ENCODE assay signal across 24 mouse cellular contexts in genomic region chr7:34917558-34917957, GRCm38 (mm10). TPM values are rescaled to one million over a fixed set of nuclear protein-coding genes. Genes with fewer than 3 reads are reported as not detected.
A peak's percentile ranks its signal among the peaks of the same experiment; 100 is the strongest.
DNase-seq lines count a peak whose midpoint lies in the region; ATAC-seq and TF ChIP-seq lines count a peak whose summit lies in the region.
"Had no signal": no experiment of that assay in that cellular context is flagged by ENCODE, and none has a peak within 500 bp of the region (broad histone marks: within the 10 kb centered on the region; RNA-seq: fewer than 3 reads in every experiment).

No protein-coding gene starts in this region.

- no peak overlapping the region for H3K4me2 ChIP-seq in lung, postnatal 0 days (replicated peaks; ENCODE audit: low read depth, low read length)
- H3K4me2 ChIP-seq in forebrain, embryonic 16.5 days (ENCODE audit: low read length) = no peak overlapping the region
- H3K4me2 ChIP-seq in forebrain, embryonic 14.5 days (ENCODE audit: low read length) = no peak overlapping the region
- H3K4me2 ChIP-seq: embryonic facial prominence, embryonic 12.5 days; forebrain, embryonic 13.5 days; heart, embryonic 15.5 days; liver, embryonic 13.5 days had no signal

- no peak for TF ChIP-seq CTCF in lung, postnatal 0 days (IDR thresholded peaks at IDR 0.05)

- no peak overlapping the region for H3K9ac ChIP-seq in lung, postnatal 0 days (replicated peaks; ENCODE audit: low read depth)
- H3K9ac ChIP-seq in forebrain, embryonic 16.5 days (replicated peaks; ENCODE audit: low read depth, low read length) = no peak overlapping the region
- no peak overlapping the region for H3K9ac ChIP-seq in forebrain, embryonic 14.5 days (ENCODE audit: low read length)
- H3K9ac ChIP-seq: embryonic facial prominence, embryonic 12.5 days; forebrain, embryonic 13.5 days; heart, embryonic 15.5 days; liver, embryonic 13.5 days had no signal

- WGBS in lung, postnatal 0 days = 50% methylated on average over 6 of the region's 6 CpGs
- 62% methylated on average over 6 of the region's 6 CpGs for WGBS in forebrain, embryonic 16.5 days
- 58% methylated on average over 6 of the region's 6 CpGs for WGBS in forebrain, embryonic 14.5 days

- no peak overlapping the region for H3K4me3 ChIP-seq in lung, postnatal 0 days (ENCODE audit: low read depth, low read length)
- no peak overlapping the region for H3K4me3 ChIP-seq in forebrain, embryonic 16.5 days (replicated peaks; ENCODE audit: low read length)
- no peak overlapping the region for H3K4me3 ChIP-seq in forebrain, embryonic 14.5 days (ENCODE audit: low read depth, low read length)
- H3K4me3 ChIP-seq: embryonic facial prominence, embryonic 12.5 days; erythroblast, embryonic 14.5 days; forebrain, embryonic 13.5 days; heart, embryonic 15.5 days; hindbrain, embryonic 10.5 days; limb, embryonic 10.5 days; liver, embryonic 13.5 days; midbrain, embryonic 10.5 days had no signal

- no peaks in the 10 kb centered on the region for H3K9me3 ChIP-seq in lung, postnatal 0 days (ENCODE audit: low read length)
- H3K9me3 ChIP-seq in forebrain, embryonic 16.5 days (ENCODE audit: control insufficient read depth, low read length) = no peaks in the 10 kb centered on the region
- no peaks in the 10 kb centered on the region for H3K9me3 ChIP-seq in forebrain, embryonic 14.5 days (replicated peaks; ENCODE audit: control insufficient read depth, low read length)
- H3K9me3 ChIP-seq: embryonic facial prominence, embryonic 12.5 days; forebrain, embryonic 13.5 days; heart, embryonic 15.5 days; limb, embryonic 10.5 days; liver, embryonic 13.5 days; midbrain, embryonic 10.5 days had no signal

- 0 out of 2 replicates have a peak, but pooled peaks have one; percentile 29 for TF ChIP-seq EP300 in lung, postnatal 0 days (IDR thresholded peaks at IDR 0.05)

- H3K4me1 ChIP-seq in lung, postnatal 0 days (ENCODE audit: insufficient read depth, low read depth, low read length) = peaks cover 5% of the 10 kb centered on the region; the same call in 1 of the 2 replicates
- peaks cover 4% of the 10 kb centered on the region; the same call in 1 of the 2 replicates for H3K4me1 ChIP-seq in forebrain, embryonic 16.5 days (replicated peaks; ENCODE audit: control insufficient read depth, insufficient read depth, low read length)
- H3K4me1 ChIP-seq in forebrain, embryonic 14.5 days (ENCODE audit: control insufficient read depth, insufficient read depth, low read length) = peaks cover 4% of the 10 kb centered on the region; the same call in 1 of the 2 replicates

- peak; percentile 50; the same call in 1 of the 2 replicates for ATAC-seq in lung, postnatal 0 days
- ATAC-seq in forebrain, embryonic 16.5 days = no peak
- no peak for ATAC-seq in forebrain, embryonic 14.5 days
- ATAC-seq: forebrain, embryonic 13.5 days; hindbrain, postnatal 0 days; intestine, postnatal 0 days had no signal

- H3K27me3 ChIP-seq in lung, postnatal 0 days (replicated peaks; ENCODE audit: insufficient read depth, low read length) = no peaks in the 10 kb centered on the region
- H3K27me3 ChIP-seq in forebrain, embryonic 16.5 days (replicated peaks; ENCODE audit: control insufficient read depth, insufficient read depth, low read length) = no peaks in the 10 kb centered on the region
- no peaks in the 10 kb centered on the region for H3K27me3 ChIP-seq in forebrain, embryonic 14.5 days (replicated peaks; ENCODE audit: control insufficient read depth, insufficient read depth, low read length)
- H3K27me3 ChIP-seq: embryonic facial prominence, embryonic 12.5 days; forebrain, embryonic 13.5 days; heart, embryonic 15.5 days; liver, embryonic 13.5 days had no signal

- no peak overlapping the region for H3K27ac ChIP-seq in lung, postnatal 0 days (ENCODE audit: low read length)
- H3K27ac ChIP-seq in forebrain, embryonic 16.5 days (ENCODE audit: low read length) = no peak overlapping the region
- H3K27ac ChIP-seq in forebrain, embryonic 14.5 days (ENCODE audit: low read depth, low read length) = no peak overlapping the region
- H3K27ac ChIP-seq: embryonic facial prominence, embryonic 12.5 days; forebrain, embryonic 13.5 days; heart, embryonic 15.5 days; hindbrain, postnatal 0 days; limb, embryonic 10.5 days; liver, embryonic 13.5 days; macrophage; midbrain, embryonic 10.5 days; stomach, postnatal 0 days had no signal

- no peaks in the 10 kb centered on the region for H3K36me3 ChIP-seq in lung, postnatal 0 days (ENCODE audit: insufficient read depth, low read length)
- no peaks in the 10 kb centered on the region for H3K36me3 ChIP-seq in forebrain, embryonic 16.5 days (ENCODE audit: control insufficient read depth, insufficient read depth)
- no peaks in the 10 kb centered on the region for H3K36me3 ChIP-seq in forebrain, embryonic 14.5 days (ENCODE audit: control insufficient read depth, insufficient read depth, low read length)
- H3K36me3 ChIP-seq: embryonic facial prominence, embryonic 12.5 days; heart, embryonic 15.5 days had no signal

- DNase-seq in lung, postnatal 0 days (ENCODE audit: low spot score) = peak; percentile 32
- no peak for DNase-seq in lung, postnatal 4 days
- peak; percentile 53 to 75 for DNase-seq in kidney, adult 8-10 months
- peak; percentile 36 for DNase-seq in kidney, postnatal 10 days
- DNase-seq in spleen, postnatal 10 days (ENCODE audit: low spot score in 2 of 2) = no peak
- DNase-seq in forebrain, embryonic 14.5 days (ENCODE audit: low spot score) = no peak
- DNase-seq: adrenal gland, postnatal 25 days; cerebellum, adult 2 months; gastrocnemius, postnatal 14 days; layer of hippocampus, adult 9-11 months; liver, embryonic 13.5 days; right cerebral cortex, postnatal 25 days had no signal

RNA-seq across cellular contexts. Expression of gene Pepd, which starts 5.4 kb away (rescaled TPM):
- 44.5 and 54.8 TPM in 2 replicates for polyA plus RNA-seq in lung, postnatal 0 days (2015; fragmentation: Nextera tagmentation; extraction: Ambion mirVana)
- polyA plus RNA-seq in forebrain, embryonic 16.5 days (2015; fragmentation: Nextera tagmentation; extraction: Ambion mirVana) = 51.8 and 58.0 TPM in 2 replicates
- polyA plus RNA-seq in forebrain, embryonic 14.5 days (2014; fragmentation: Nextera tagmentation; extraction: Ambion mirVana) = 61.8 and 64.7 TPM in 2 replicates

Comparison
In these comparisons a context has a peak if more than half of its experiments do, and no peak if none do; other contexts are left out.
1. DNase-seq: peak in lung, postnatal 0 days (single experiment), kidney, adult 8-10 months (2 of 2) and kidney, postnatal 10 days (single experiment); none in lung, postnatal 4 days (0 of 2), spleen, postnatal 10 days (0 of 2) and forebrain, embryonic 14.5 days (single experiment).